Comparison of ENCODE assay signal across 26 mouse cellular contexts in the genomic region with DNA sequence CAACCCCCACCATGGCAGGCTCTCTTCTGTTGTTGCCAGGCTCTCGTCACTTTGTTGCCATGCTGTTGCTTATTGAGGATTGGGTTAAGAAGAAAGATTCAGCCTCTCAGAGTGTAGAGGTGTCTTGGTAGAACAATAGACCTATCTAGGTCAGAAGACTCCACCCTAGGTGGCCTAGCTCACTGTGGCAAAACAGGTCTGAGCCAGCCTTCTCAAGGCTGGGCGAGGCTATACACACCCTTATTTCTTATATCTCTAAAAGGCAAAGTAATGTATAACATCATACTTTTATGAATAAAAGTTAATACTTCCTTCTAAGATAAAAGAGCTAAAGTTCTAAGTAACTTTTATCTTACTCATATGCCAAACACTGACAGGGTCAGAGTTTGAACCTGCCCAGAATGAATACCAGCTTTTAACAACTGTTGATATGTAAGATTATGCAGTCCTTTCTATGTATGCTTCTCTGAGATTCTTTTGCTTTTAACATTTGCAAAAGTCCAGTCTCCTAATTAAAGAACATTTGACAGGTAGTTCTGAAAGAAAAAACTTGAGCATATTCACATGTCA.
"Had no signal": no experiment of that assay in that cellular context is flagged by ENCODE, and none has a peak within 500 bp of the region (broad histone marks: within the 10 kb centered on the region; RNA-seq: fewer than 3 reads in every experiment).

No protein-coding gene starts in this region.

- H3K4me1 ChIP-seq: heart, embryonic 12.5 days; hindbrain, embryonic 10.5 days; hindbrain, embryonic 12.5 days; kidney, embryonic 15.5 days; limb, embryonic 10.5 days; limb, embryonic 12.5 days; liver, embryonic 13.5 days had no signal

- ATAC-seq: hindbrain, embryonic 16.5 days; inflammation-experienced regulatory T-cells, adult 6 months had no signal

- H3K4me2 ChIP-seq: heart, embryonic 12.5 days; hindbrain, embryonic 12.5 days; hindbrain, embryonic 14.5 days; kidney, embryonic 15.5 days; limb, embryonic 12.5 days; liver, embryonic 11.5 days; liver, embryonic 13.5 days had no signal

- H3K9me3 ChIP-seq: hindbrain, embryonic 12.5 days; kidney, embryonic 15.5 days; limb, embryonic 10.5 days; limb, embryonic 12.5 days; liver, embryonic 13.5 days had no signal

- H3K9ac ChIP-seq: heart, embryonic 12.5 days; hindbrain, embryonic 12.5 days; hindbrain, embryonic 14.5 days; kidney, embryonic 15.5 days; limb, embryonic 12.5 days; liver, embryonic 13.5 days had no signal

- H3K27me3 ChIP-seq: heart, embryonic 12.5 days; hindbrain, embryonic 12.5 days; kidney, embryonic 15.5 days; limb, embryonic 12.5 days; liver, embryonic 13.5 days had no signal

- H3K27ac ChIP-seq: heart, adult 2 months; hindbrain, embryonic 10.5 days; hindbrain, embryonic 12.5 days; hindbrain, embryonic 14.5 days; kidney, embryonic 15.5 days; kidney, postnatal 0 days; layer of hippocampus, adult 2 months; left cerebral cortex, adult 2 months; limb, embryonic 10.5 days; limb, embryonic 12.5 days; liver, embryonic 13.5 days had no signal

- DNase-seq: gastrocnemius, postnatal 14 days; gastrocnemius, postnatal 36 days; heart, adult 11 months; heart, adult 2 months; heart, postnatal 10 days; heart, postnatal 4 days; kidney, adult 11 months; kidney, adult 2 months; kidney, adult 9 months; kidney, postnatal 14 days; kidney, postnatal 4 days; liver; liver, embryonic 13.5 days had no signal

- H3K4me3 ChIP-seq: heart, adult 2 months; heart, embryonic 12.5 days; hindbrain, embryonic 10.5 days; hindbrain, embryonic 12.5 days; kidney, embryonic 15.5 days; layer of hippocampus, adult 2 months; left cerebral cortex, adult 2 months; limb, embryonic 10.5 days; limb, embryonic 12.5 days; liver, embryonic 13.5 days had no signal

- H3K36me3 ChIP-seq: heart, embryonic 12.5 days; hindbrain, embryonic 10.5 days; hindbrain, embryonic 12.5 days; kidney, embryonic 15.5 days; limb, embryonic 10.5 days; limb, embryonic 12.5 days; liver, embryonic 13.5 days had no signal
